9 mouse cellular contexts compared by ENCODE assay signal in the genomic region with DNA sequence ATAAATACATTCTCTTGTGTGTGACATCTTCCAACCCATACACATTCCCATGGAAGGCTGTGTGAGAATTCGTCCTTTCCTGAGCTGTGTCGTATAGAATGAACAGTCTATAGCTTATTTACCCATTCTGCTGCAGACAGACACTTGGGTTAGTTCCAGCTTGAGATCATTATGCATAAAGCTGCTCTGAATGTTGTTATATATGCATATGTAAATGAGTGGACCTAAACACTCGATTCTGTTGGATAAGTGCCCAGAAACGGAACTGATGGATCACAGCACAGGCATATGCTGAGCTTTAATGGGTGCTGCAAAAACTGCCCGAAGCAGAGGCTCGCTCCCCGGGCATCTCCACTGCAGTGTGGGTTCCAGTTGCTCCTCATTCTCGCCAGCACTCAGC.
DNase-seq lines count a peak whose midpoint lies in the region; ATAC-seq and TF ChIP-seq lines count a peak whose summit lies in the region.
"Had no signal": no experiment of that assay in that cellular context is flagged by ENCODE, and none has a peak within 500 bp of the region (broad histone marks: within the 10 kb centered on the region; RNA-seq: fewer than 3 reads in every experiment).

No protein-coding gene starts in this region.

- H3K4me1 ChIP-seq in lung, embryonic 14.5 days (ENCODE audit: insufficient read depth) = 0 out of 2 replicates have a peak, but pooled peaks cover 4% of the 10 kb centered on the region
- peaks cover 27% of the 10 kb centered on the region for H3K4me1 ChIP-seq in forebrain, embryonic 14.5 days (ENCODE audit: control insufficient read depth, insufficient read depth, low read length)

- no peaks in the 10 kb centered on the region for H3K36me3 ChIP-seq in lung, embryonic 14.5 days (ENCODE audit: insufficient read depth)
- H3K36me3 ChIP-seq in forebrain, embryonic 14.5 days (ENCODE audit: control insufficient read depth, insufficient read depth, low read length) = no peaks in the 10 kb centered on the region

- H3K27me3 ChIP-seq in lung, embryonic 14.5 days (ENCODE audit: insufficient read depth, low read length) = no peaks in the 10 kb centered on the region
- H3K27me3 ChIP-seq in forebrain, embryonic 14.5 days (replicated peaks; ENCODE audit: control insufficient read depth, insufficient read depth, low read length) = no peaks in the 10 kb centered on the region

- H3K9ac ChIP-seq in lung, embryonic 14.5 days = no peak overlapping the region
- no peak overlapping the region for H3K9ac ChIP-seq in forebrain, embryonic 14.5 days (ENCODE audit: low read length)

- no peaks in the 10 kb centered on the region for H3K9me3 ChIP-seq in lung, embryonic 14.5 days (ENCODE audit: low read depth, low read length)
- H3K9me3 ChIP-seq in forebrain, embryonic 14.5 days (replicated peaks; ENCODE audit: control insufficient read depth, low read length) = no peaks in the 10 kb centered on the region

- no peak overlapping the region for H3K4me2 ChIP-seq in lung, embryonic 14.5 days
- H3K4me2 ChIP-seq in forebrain, embryonic 14.5 days (ENCODE audit: low read length) = no peak overlapping the region

- 54% methylated on average over 8 of the region's 8 CpGs for WGBS in lung, embryonic 14.5 days
- 11% methylated on average over 8 of the region's 8 CpGs for WGBS in forebrain, embryonic 14.5 days

- ATAC-seq in lung, embryonic 14.5 days (ENCODE audit: insufficient read depth) = peak; percentile 71
- ATAC-seq in forebrain, embryonic 14.5 days = peak; percentile 88

- H3K4me3 ChIP-seq in lung, embryonic 14.5 days (ENCODE audit: low read depth, low read length) = no peak overlapping the region
- H3K4me3 ChIP-seq in forebrain, embryonic 14.5 days (ENCODE audit: low read depth, low read length) = no peak overlapping the region

- intact Hi-C loops in left cerebral cortex, postnatal 36 days (cut with DNase I) = no loop called here

- no peak overlapping the region for H3K27ac ChIP-seq in lung, embryonic 14.5 days (ENCODE audit: low read depth)
- peak overlapping the region; percentile 78 for H3K27ac ChIP-seq in forebrain, embryonic 14.5 days (ENCODE audit: low read depth, low read length)

- DNase-seq in lung, embryonic 14.5 days = peak; percentile 84
- DNase-seq in lung, postnatal 14 days = no peak
- peak; percentile 96 for DNase-seq in forebrain, embryonic 14.5 days (ENCODE audit: low spot score)
- DNase-seq in left cerebral cortex, postnatal 36 days (ENCODE audit: low spot score in 2 of 2) = peak; percentile 34 to 40
- peak; percentile 39 for DNase-seq in right cerebral cortex, postnatal 25 days
- no peak for DNase-seq in heart, adult 8-10 months (ENCODE audit: low spot score)
- no peak for DNase-seq in cerebellum, postnatal 14 days
- DNase-seq: gastrocnemius, postnatal 36 days; liver had no signal

- no peak for TF ChIP-seq CTCF in lung, embryonic 14.5 days (IDR thresholded peaks at IDR 0.05; ENCODE audit: low read depth)

Comparison
In these comparisons a context has a peak if more than half of its experiments do, and no peak if none do; other contexts are left out.
1. DNase-seq: peak in lung, embryonic 14.5 days (single experiment), forebrain, embryonic 14.5 days (single experiment), left cerebral cortex, postnatal 36 days (2 of 2) and right cerebral cortex, postnatal 25 days (single experiment); none in lung, postnatal 14 days (single experiment), heart, adult 8-10 months (single experiment) and cerebellum, postnatal 14 days (0 of 2).